Mouse (Mus musculus) liver, embryonic 12.5 days (tissue): Measurements from ENCODE around the gene Ccdc8. TPM values are rescaled to one million over a fixed set of nuclear protein-coding genes. Genes with fewer than 3 reads are reported as not detected.
"Not testable (repeated sequence)": the region's sequence is repeated elsewhere in the genome, so short reads cannot be mapped to it uniquely, and the experiment has no call there.

Experiments used
- ATAC-seq: fragments of 200-750 bp; cut with Nextera tagmentation; 2 replicates; pipeline ENCODE4 v1.8.0; 2017; ENCODE audit warnings: moderate number of reproducible peaks, mild to moderate bottlenecking, moderate library complexity
- H3K27ac ChIP-seq: fragments of 300-500 bp; sonication (generic); 2 replicates; pipeline ENCODE4 v1.5.1; 2016; ENCODE audit warnings: mild to moderate bottlenecking
- H3K27me3 ChIP-seq: fragments of 300-500 bp; sonication (generic); replicated peaks from 2 replicates; pipeline ENCODE4 v1.6.1; 2016; ENCODE audit warnings: mild to moderate bottlenecking, moderate library complexity
- H3K36me3 ChIP-seq: fragments of 300-500 bp; sonication (generic); 2 replicates; pipeline ENCODE4 v1.6.1; 2016; ENCODE audit warnings: mild to moderate bottlenecking, moderate library complexity
- H3K4me1 ChIP-seq: fragments of 300-500 bp; sonication (generic); 2 replicates; pipeline ENCODE4 v1.6.1; 2016
- H3K4me2 ChIP-seq: fragments of 300-500 bp; sonication (generic); 2 replicates; pipeline ENCODE4 v1.6.1; 2016; ENCODE audit warnings: mild to moderate bottlenecking, moderate library complexity
- H3K4me3 ChIP-seq: fragments of 300-500 bp; sonication (generic); 2 replicates; pipeline ENCODE4 v1.5.1; 2016; ENCODE audit warnings: mild to moderate bottlenecking, moderate library complexity
- H3K9ac ChIP-seq: fragments of 300-500 bp; sonication (generic); 2 replicates; pipeline ENCODE4 v1.6.1; 2016; ENCODE audit warnings: mild to moderate bottlenecking, moderate library complexity
- H3K9me3 ChIP-seq: fragments of 300-500 bp; sonication (generic); replicated peaks from 2 replicates; pipeline ENCODE4 v1.6.1; 2016; ENCODE audit warnings: mild to moderate bottlenecking, moderate library complexity
- WGBS: fragments of 180-500 bp; shearing (Covaris S2); methylation state at CpG from one replicate; pipeline ENCODE4 v1.1.7; 2016; ENCODE audit not compliant: insufficient replicate concordance; 5-methylcytosine and 5-hydroxymethylcytosine counted together
- polyA plus RNA-seq: library from polyadenylated mRNA; unstranded; fragments of >200 nt; fragmentation: Nextera tagmentation; extraction: Ambion mirVana; gene quantifications from 2 replicates; pipeline ENCODE4 v1.2.1, GENCODE M21; 2016

The Ccdc8 gene
- polyA plus RNA-seq, 1 experiment from 2014 or later: 3.9 TPM

DNA sequence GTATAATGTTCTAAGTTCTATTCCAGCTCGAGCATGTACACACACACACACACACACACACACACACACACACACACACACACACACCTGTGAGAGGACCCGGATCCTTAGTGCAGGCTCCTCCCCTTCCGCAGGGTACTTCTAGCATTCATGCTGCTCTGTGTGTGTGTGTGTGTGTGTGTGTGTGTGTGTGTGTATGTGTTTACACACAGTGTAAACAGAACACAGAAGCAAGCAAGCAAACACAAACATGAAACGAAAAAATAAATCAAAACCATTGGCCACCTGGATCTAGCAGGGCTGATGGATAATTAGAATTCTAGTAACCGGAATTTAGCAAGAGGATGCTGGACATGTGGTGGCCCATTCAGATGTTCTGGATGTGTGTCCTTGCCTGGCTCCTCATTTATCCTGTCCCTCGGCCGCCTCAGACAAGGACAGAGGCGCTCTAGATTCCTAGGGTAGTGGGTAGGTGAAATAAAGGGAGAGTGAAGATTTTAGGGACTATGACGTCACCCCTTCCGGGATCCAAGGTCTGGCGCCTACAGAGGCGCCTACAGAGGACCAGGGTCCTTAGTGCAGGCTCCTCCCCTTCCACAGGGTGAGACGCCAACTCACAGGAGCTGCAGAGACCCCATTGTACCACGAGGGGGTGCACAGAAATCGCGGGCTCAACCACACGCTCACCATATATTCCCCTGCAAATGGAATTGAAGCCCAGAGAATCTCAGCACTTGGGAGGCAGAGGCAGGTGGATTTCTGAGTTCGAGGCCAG lies 41.5 kb upstream of the Ccdc8 start:
- H3K4me3 ChIP-seq: no peak overlapping the region
- ATAC-seq: peak; percentile 66
- WGBS: 25% methylated on average over 18 of the region's 18 CpGs
- H3K4me1 ChIP-seq: peaks cover 21% of the 10 kb centered on the region
- H3K9ac ChIP-seq: no peak overlapping the region
- peaks cover 51% of the 10 kb centered on the region for H3K27me3 ChIP-seq
- H3K9me3 ChIP-seq: no peaks in the 10 kb centered on the region
- H3K27ac ChIP-seq: no peak overlapping the region
- H3K36me3 ChIP-seq: no peaks in the 10 kb centered on the region
- H3K4me2 ChIP-seq: 0 out of 2 replicates have a peak overlapping the region, but pooled peaks have one; percentile 0

GRCm38 (mm10) chr7:16953776-16954175 lies 38.7 kb upstream of the Ccdc8 start:
- not testable (repeated sequence) for H3K4me3 ChIP-seq, H3K4me2 ChIP-seq, H3K36me3 ChIP-seq, ATAC-seq, H3K9me3 ChIP-seq, H3K9ac ChIP-seq, H3K27ac ChIP-seq
- Histone ChIP-seq H3K27me3 (peaks cover 24% of the 10 kb centered on the region), H3K4me1 (peaks cover 16% of the 10 kb centered on the region)
- WGBS: 48% methylated on average over 2 of the region's 2 CpGs

- Histone ChIP-seq H3K9me3 (no peaks in the 10 kb centered on the region), H3K4me1 (peaks cover 6% of the 10 kb centered on the region; the same call in 1 of the 2 replicates), H3K4me2 (no peak overlapping the region), H3K27ac (no peak overlapping the region), H3K27me3 (peaks cover 18% of the 10 kb centered on the region), H3K9ac (no peak overlapping the region), H3K4me3 (no peak overlapping the region), H3K36me3 (no peaks in the 10 kb centered on the region)
- 40% methylated on average over 4 of the region's 4 CpGs for WGBS
- no peak for ATAC-seq
Measured at GRCm38 (mm10) chr7:16955712-16956111, 36.8 kb upstream of the Ccdc8 start.

GRCm38 (mm10) chr7:16956410-16957265 lies 35.9 kb upstream of the Ccdc8 start:
- Histone ChIP-seq H3K27me3 (peaks cover 14% of the 10 kb centered on the region), H3K9ac (no peak overlapping the region), H3K4me3 (no peak overlapping the region), H3K27ac (no peak overlapping the region), H3K36me3 (no peaks in the 10 kb centered on the region), H3K9me3 (no peaks in the 10 kb centered on the region), H3K4me2 (no peak overlapping the region), H3K4me1 (no peaks in the 10 kb centered on the region)
- ATAC-seq: no peak
- WGBS: 57% methylated on average over 15 of the region's 15 CpGs

- H3K36me3 ChIP-seq: no peaks in the 10 kb centered on the region
- WGBS: 30% methylated on average over 17 of the region's 17 CpGs
- no peak within 1 kb of the TSS for H3K4me2 ChIP-seq
- H3K27ac ChIP-seq: no peak within 1 kb of the TSS
- ATAC-seq: no peak
- no peak within 1 kb of the TSS for H3K9ac ChIP-seq
- no peak within 1 kb of the TSS for H3K4me3 ChIP-seq
- no peaks in the 10 kb centered on the region for H3K4me1 ChIP-seq
- H3K27me3 ChIP-seq: peaks cover 14% of the 10 kb centered on the region
- no peaks in the 10 kb centered on the region for H3K9me3 ChIP-seq
Measured at GRCm38 (mm10) chr7:16959539-16960187, 32.8 kb upstream of the Ccdc8 start, which contains the start of gene Pnmal1. Gene Pnmal1 (plus strand): TSS chr7:16959679.

GRCm38 (mm10) chr7:16961678-16962077 lies 30.8 kb upstream of the Ccdc8 start:
- ATAC-seq: no peak
- H3K4me2 ChIP-seq: no peak overlapping the region
- no peak overlapping the region for H3K4me3 ChIP-seq
- no peaks in the 10 kb centered on the region for H3K9me3 ChIP-seq
- no peak overlapping the region for H3K27ac ChIP-seq
- H3K9ac ChIP-seq: no peak overlapping the region
- 59% methylated on average over 5 of the region's 5 CpGs for WGBS
- H3K36me3 ChIP-seq: no peaks in the 10 kb centered on the region
- peaks cover 14% of the 10 kb centered on the region for H3K27me3 ChIP-seq
- no peaks in the 10 kb centered on the region for H3K4me1 ChIP-seq

GRCm38 (mm10) chr7:16968414-16968813 lies 24.1 kb upstream of the Ccdc8 start:
- WGBS: 64% methylated on average over 6 of the region's 6 CpGs
- ATAC-seq: no peak
- Histone ChIP-seq H3K9ac (no peak overlapping the region), H3K4me3 (no peak overlapping the region), H3K9me3 (no peaks in the 10 kb centered on the region), H3K36me3 (no peaks in the 10 kb centered on the region), H3K27me3 (no peaks in the 10 kb centered on the region), H3K27ac (no peak overlapping the region), H3K4me2 (no peak overlapping the region), H3K4me1 (no peaks in the 10 kb centered on the region; the same call in 1 of the 2 replicates)

DNA sequence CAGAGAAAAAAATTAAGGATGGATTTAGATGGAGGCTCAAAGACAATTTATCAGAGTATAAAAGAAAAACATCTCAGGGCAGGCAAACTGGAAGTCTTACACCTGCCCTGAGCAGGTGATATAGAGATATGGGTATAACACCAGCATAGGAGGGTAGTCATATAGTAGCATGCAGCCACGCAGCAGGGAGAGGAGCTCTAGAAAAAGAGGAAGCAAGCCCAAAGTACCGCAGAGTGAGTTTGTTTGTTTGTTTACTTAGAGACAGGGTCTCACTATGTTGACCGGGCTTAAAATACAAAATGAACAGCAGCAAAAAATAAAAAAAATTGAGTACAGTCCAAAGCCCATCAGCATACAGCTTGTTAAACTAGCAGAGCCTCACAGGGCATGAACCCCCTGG lies 21.3 kb upstream of the Ccdc8 start:
- Histone ChIP-seq H3K27me3 (no peaks in the 10 kb centered on the region), H3K4me2 (no peak overlapping the region), H3K9me3 (no peaks in the 10 kb centered on the region), H3K27ac (no peak overlapping the region), H3K36me3 (no peaks in the 10 kb centered on the region), H3K9ac (no peak overlapping the region), H3K4me1 (no peaks in the 10 kb centered on the region; the same call in 1 of the 2 replicates), H3K4me3 (no peak overlapping the region)
- WGBS: 42% methylated on average over 3 of the region's 3 CpGs
- ATAC-seq: no peak

DNA sequence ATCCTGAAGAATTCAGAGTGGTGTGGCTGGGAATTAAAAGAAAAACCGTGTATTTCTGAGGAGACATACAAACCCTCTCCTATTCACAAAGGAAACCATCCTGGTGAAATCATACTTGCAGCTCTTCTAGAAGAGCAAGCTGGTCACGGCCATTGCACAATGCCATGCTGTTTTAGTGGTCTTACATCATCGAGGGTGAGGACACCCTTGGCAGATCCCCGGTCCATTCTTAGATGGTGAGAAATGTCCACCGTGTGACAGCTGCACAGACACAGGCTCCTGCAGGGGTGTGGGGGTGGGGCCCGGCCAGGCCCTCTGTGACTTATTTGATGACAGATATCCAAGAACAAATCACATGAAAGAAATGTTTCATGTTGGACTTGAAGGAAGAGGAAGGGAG lies 18.5 kb upstream of the Ccdc8 start:
- no peak overlapping the region for H3K4me3 ChIP-seq
- H3K9ac ChIP-seq: no peak overlapping the region
- H3K36me3 ChIP-seq: no peaks in the 10 kb centered on the region
- peaks cover 20% of the 10 kb centered on the region for H3K4me1 ChIP-seq
- no peak for ATAC-seq
- H3K4me2 ChIP-seq: no peak overlapping the region
- no peak overlapping the region for H3K27ac ChIP-seq
- WGBS: 36% methylated on average over 6 of the region's 6 CpGs
- H3K9me3 ChIP-seq: no peaks in the 10 kb centered on the region
- H3K27me3 ChIP-seq: no peaks in the 10 kb centered on the region

GRCm38 (mm10) chr7:16976298-16976697 lies 16.2 kb upstream of the Ccdc8 start:
- H3K36me3 ChIP-seq: no peaks in the 10 kb centered on the region
- H3K9ac ChIP-seq: no peak overlapping the region
- H3K27ac ChIP-seq: no peak overlapping the region
- WGBS: 64% methylated on average over 8 of the region's 8 CpGs
- H3K4me1 ChIP-seq: peaks cover 35% of the 10 kb centered on the region
- H3K9me3 ChIP-seq: no peaks in the 10 kb centered on the region
- no peak overlapping the region for H3K4me3 ChIP-seq
- H3K27me3 ChIP-seq: no peaks in the 10 kb centered on the region
- no peak for ATAC-seq
- no peak overlapping the region for H3K4me2 ChIP-seq

DNA sequence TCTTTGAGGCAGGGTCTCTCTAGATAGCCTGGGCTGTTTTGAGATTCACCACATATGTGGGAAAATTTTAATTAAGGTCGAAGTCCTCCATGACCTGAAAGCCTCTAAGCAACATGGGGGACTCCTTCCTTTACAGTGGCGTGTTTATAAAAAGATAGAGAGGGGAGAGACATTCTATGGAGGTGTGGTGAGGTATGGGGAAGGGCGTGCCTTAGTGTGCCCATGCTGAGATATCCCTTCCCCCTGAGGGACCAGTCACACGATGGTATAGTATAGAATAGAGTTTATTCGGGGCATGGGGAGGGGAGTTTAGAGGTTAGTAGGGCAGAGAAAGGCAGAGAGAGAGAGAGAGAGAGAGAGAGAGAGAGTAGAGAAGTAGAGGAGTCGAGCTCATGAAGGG lies 14.3 kb upstream of the Ccdc8 start:
- no peaks in the 10 kb centered on the region for H3K36me3 ChIP-seq
- H3K4me3 ChIP-seq: no peak overlapping the region
- peak overlapping the region; percentile 55; the same call in 1 of the 2 replicates for H3K27ac ChIP-seq
- peak overlapping the region; percentile 27; the same call in 1 of the 2 replicates for H3K9ac ChIP-seq
- 37% methylated on average over 6 of the region's 6 CpGs for WGBS
- H3K4me1 ChIP-seq: peaks cover 40% of the 10 kb centered on the region
- ATAC-seq: peak; percentile 91
- H3K9me3 ChIP-seq: no peaks in the 10 kb centered on the region
- H3K27me3 ChIP-seq: no peaks in the 10 kb centered on the region
- peak overlapping the region; percentile 50 for H3K4me2 ChIP-seq
